In genomic region chr8:101462515-101462914, GRCm38 (mm10) we compare ENCODE assay signal across 20 mouse cellular contexts.
DNase-seq lines count a peak whose midpoint lies in the region; ATAC-seq and TF ChIP-seq lines count a peak whose summit lies in the region.
"Had no signal": no experiment of that assay in that cellular context is flagged by ENCODE, and none has a peak within 500 bp of the region (broad histone marks: within the 10 kb centered on the region; RNA-seq: fewer than 3 reads in every experiment).

No protein-coding gene starts in this region.

- no peaks in the 10 kb centered on the region for H3K4me1 ChIP-seq in hindbrain, embryonic 16.5 days (ENCODE audit: control insufficient read depth, insufficient read depth, low read depth, low read length)
- no peaks in the 10 kb centered on the region for H3K4me1 ChIP-seq in hindbrain, embryonic 13.5 days (replicated peaks)
- no peaks in the 10 kb centered on the region for H3K4me1 ChIP-seq in intestine, embryonic 15.5 days (replicated peaks)
- H3K4me1 ChIP-seq in kidney, embryonic 15.5 days, result no peaks in the 10 kb centered on the region
- H3K4me1 ChIP-seq: heart, embryonic 10.5 days; hindbrain, embryonic 15.5 days; midbrain, embryonic 10.5 days; neural tube, embryonic 13.5 days had no signal

- WGBS in hindbrain, embryonic 16.5 days, result 73% methylated on average over 1 of the region's 1 CpGs
- WGBS in hindbrain, embryonic 13.5 days, result 80% methylated on average over 1 of the region's 1 CpGs
- 88% methylated on average over 1 of the region's 1 CpGs for WGBS in intestine, embryonic 15.5 days
- 75% methylated on average over 1 of the region's 1 CpGs for whole genome bisulfite sequencing in kidney, embryonic 15.5 days

- no peak overlapping the region for H3K9ac ChIP-seq in hindbrain, embryonic 16.5 days (ENCODE audit: low read depth, low read length)
- no peak overlapping the region for H3K9ac ChIP-seq in hindbrain, embryonic 13.5 days
- H3K9ac ChIP-seq in intestine, embryonic 15.5 days, result no peak overlapping the region
- H3K9ac ChIP-seq in kidney, embryonic 15.5 days, result no peak overlapping the region
- H3K9ac ChIP-seq: hindbrain, embryonic 15.5 days; liver, postnatal 0 days; neural tube, embryonic 13.5 days had no signal

- ATAC-seq in hindbrain, embryonic 16.5 days, result peak; percentile 42; the same call in 1 of the 2 replicates
- ATAC-seq in hindbrain, embryonic 13.5 days (ENCODE audit: low FRiP score), result no peak
- ATAC-seq in intestine, embryonic 15.5 days, result no peak
- no peak for ATAC-seq in kidney, embryonic 15.5 days (replicated peaks; ENCODE audit: low FRiP score)
- ATAC-seq: liver, postnatal 0 days had no signal

- no peak for TF ChIP-seq CTCF in brain, embryonic 14.5 days (IDR thresholded peaks at IDR 0.05; ENCODE audit: borderline replicate concordance, extremely low read depth, insufficient read depth, insufficient read length)

- H3K36me3 ChIP-seq in hindbrain, embryonic 16.5 days (ENCODE audit: control insufficient read depth, insufficient read depth, low read length), result no peaks in the 10 kb centered on the region
- H3K36me3 ChIP-seq in hindbrain, embryonic 13.5 days, result no peaks in the 10 kb centered on the region
- no peaks in the 10 kb centered on the region for H3K36me3 ChIP-seq in intestine, embryonic 15.5 days
- no peaks in the 10 kb centered on the region for H3K36me3 ChIP-seq in kidney, embryonic 15.5 days
- H3K36me3 ChIP-seq: heart, embryonic 10.5 days; hindbrain, embryonic 15.5 days; midbrain, embryonic 10.5 days; neural tube, embryonic 13.5 days had no signal

- peak; percentile 87 for DNase-seq in brain, embryonic 14.5 days (ENCODE audit: low read depth)
- peak; percentile 68 to 72 for DNase-seq in cerebellum, adult 18-20 months
- peak; percentile 81 to 86 for DNase-seq in cerebellum, postnatal 36 days
- DNase-seq: adrenal gland, postnatal 14 days; B cell, adult 2 months; heart, postnatal 10 days; kidney, adult 9 months; kidney, postnatal 4 days; liver; liver, postnatal 0 days; thymus, adult 2 months had no signal

- no peak overlapping the region for H3K4me2 ChIP-seq in hindbrain, embryonic 16.5 days (ENCODE audit: low read length)
- H3K4me2 ChIP-seq in hindbrain, embryonic 13.5 days, result no peak overlapping the region
- H3K4me2 ChIP-seq in intestine, embryonic 15.5 days (replicated peaks), result no peak overlapping the region
- H3K4me2 ChIP-seq in kidney, embryonic 15.5 days, result no peak overlapping the region
- H3K4me2 ChIP-seq: hindbrain, embryonic 15.5 days; neural tube, embryonic 13.5 days had no signal

- TF ChIP-seq POLR2A in brain, embryonic 14.5 days (IDR thresholded peaks at IDR 0.05; ENCODE audit: borderline replicate concordance, extremely low read depth, insufficient read depth, insufficient read length, poor library complexity, severe bottlenecking), result no peak

- H3K27me3 ChIP-seq in hindbrain, embryonic 16.5 days (replicated peaks; ENCODE audit: control insufficient read depth, insufficient read depth, low read length), result no peaks in the 10 kb centered on the region
- no peaks in the 10 kb centered on the region for H3K27me3 ChIP-seq in hindbrain, embryonic 13.5 days
- no peaks in the 10 kb centered on the region for H3K27me3 ChIP-seq in intestine, embryonic 15.5 days (replicated peaks)
- H3K27me3 ChIP-seq in kidney, embryonic 15.5 days, result no peaks in the 10 kb centered on the region
- H3K27me3 ChIP-seq: hindbrain, embryonic 15.5 days; neural tube, embryonic 13.5 days had no signal

- no peak overlapping the region for H3K27ac ChIP-seq in hindbrain, embryonic 16.5 days (ENCODE audit: low read depth, low read length)
- no peak overlapping the region for H3K27ac ChIP-seq in hindbrain, embryonic 13.5 days
- no peak overlapping the region for H3K27ac ChIP-seq in intestine, embryonic 15.5 days
- H3K27ac ChIP-seq in kidney, embryonic 15.5 days, result no peak overlapping the region
- H3K27ac ChIP-seq: heart, embryonic 10.5 days; hindbrain, embryonic 15.5 days; midbrain, embryonic 10.5 days; neural tube, embryonic 13.5 days had no signal

- no peak overlapping the region for H3K4me3 ChIP-seq in hindbrain, embryonic 16.5 days (ENCODE audit: low read length)
- no peak overlapping the region for H3K4me3 ChIP-seq in hindbrain, embryonic 13.5 days
- H3K4me3 ChIP-seq in intestine, embryonic 15.5 days (replicated peaks), result no peak overlapping the region
- H3K4me3 ChIP-seq in kidney, embryonic 15.5 days (replicated peaks), result no peak overlapping the region
- H3K4me3 ChIP-seq: erythroblast, embryonic 14.5 days; heart, embryonic 10.5 days; hindbrain, embryonic 15.5 days; midbrain, embryonic 10.5 days; neural tube, embryonic 13.5 days had no signal

- no peaks in the 10 kb centered on the region for H3K9me3 ChIP-seq in hindbrain, embryonic 16.5 days (ENCODE audit: control insufficient read depth, low read length)
- H3K9me3 ChIP-seq in hindbrain, embryonic 13.5 days, result no peaks in the 10 kb centered on the region
- no peaks in the 10 kb centered on the region for H3K9me3 ChIP-seq in intestine, embryonic 15.5 days
- H3K9me3 ChIP-seq in kidney, embryonic 15.5 days (replicated peaks), result no peaks in the 10 kb centered on the region
- H3K9me3 ChIP-seq: heart, embryonic 10.5 days; hindbrain, embryonic 15.5 days; midbrain, embryonic 10.5 days; neural tube, embryonic 13.5 days had no signal
